Mouse (Mus musculus) brown adipose tissue, adult 24 weeks (tissue): ENCODE results near the gene R3hdm1. TPM values are rescaled to one million over a fixed set of nuclear protein-coding genes. Genes with fewer than 3 reads are reported as not detected.
A peak's percentile ranks its signal among the peaks of the same experiment; 100 is the strongest.
"Not testable (repeated sequence)": the region's sequence is repeated elsewhere in the genome, so short reads cannot be mapped to it uniquely, and the experiment has no call there.

Source experiments
- H3K27ac ChIP-seq: fragments of 200-500 bp; replicated peaks from 2 replicates; pipeline ENCODE4 v1.5.1; 2012; ENCODE audit warnings: low read depth, mild to moderate bottlenecking, low read length
- H3K4me1 ChIP-seq: fragments of 200-500 bp; 2 replicates; pipeline ENCODE4 v1.6.1; 2012; ENCODE audit warnings: low read length, mixed read lengths; ENCODE audit not compliant: control insufficient read depth, insufficient read depth, insufficient read length
- H3K4me3 ChIP-seq: fragments of 200-500 bp; 2 replicates; pipeline ENCODE4 v1.5.1; 2012; ENCODE audit warnings: low read depth, mild to moderate bottlenecking, low read length, moderate library complexity; ENCODE audit not compliant: insufficient read depth
- polyA plus RNA-seq: library from polyadenylated mRNA; stranded (reverse); fragments of >200 nt; gene quantifications from 2 replicates; pipeline ENCODE4 v1.2.4, GENCODE M21; 2012; ENCODE audit not compliant: missing spikeins, insufficient read depth, insufficient read length

R3hdm1 gene
- polyA plus RNA-seq, 1 experiment = 27.3 TPM

- H3K4me1 ChIP-seq = peaks cover 2% of the 10 kb centered on the region; the same call in 1 of the 2 replicates
- H3K27ac ChIP-seq = no peak overlapping the region
- H3K4me3 ChIP-seq = no peak overlapping the region
Observed at GRCm38 (mm10) chr1:128081873-128082272, 21.2 kb upstream of the R3hdm1 start.

- Histone ChIP-seq H3K27ac (no peak overlapping the region; the same call in 1 of the 2 replicates), H3K4me3 (no peak overlapping the region), H3K4me1 (peaks cover 2% of the 10 kb centered on the region; the same call in 1 of the 2 replicates)
Observed at GRCm38 (mm10) chr1:128082800-128083199, 20.3 kb upstream of the R3hdm1 start.

- H3K4me1 ChIP-seq = no peaks in the 10 kb centered on the region
- H3K4me3 ChIP-seq = no peak overlapping the region
- H3K27ac ChIP-seq = no peak overlapping the region
Observed at GRCm38 (mm10) chr1:128094686-128095085, 8.4 kb upstream of the R3hdm1 start.

GRCm38 (mm10) chr1:128098309-128098708 is 4.8 kb upstream of the R3hdm1 start:
- no peak overlapping the region for H3K27ac ChIP-seq
- no peak overlapping the region for H3K4me3 ChIP-seq

GRCm38 (mm10) chr1:128102251-128102640 is 855 bp upstream of the R3hdm1 start:
- Histone ChIP-seq H3K4me1 (no peaks in the 10 kb centered on the region; the same call in 1 of the 2 replicates), H3K27ac (peak overlapping the region; percentile 95), H3K4me3 (peak overlapping the region; percentile 81)

More at GRCm38 (mm10) chr1:128098309-128098708, 4.8 kb upstream of the R3hdm1 start:
- H3K4me1 ChIP-seq = no peaks in the 10 kb centered on the region

- Histone ChIP-seq H3K4me3 (peak overlapping the region; percentile 82), H3K27ac (peak overlapping the region; percentile 37), H3K4me1 (no peaks in the 10 kb centered on the region; the same call in 1 of the 2 replicates)
Observed at GRCm38 (mm10) chr1:128103520-128104088, 503 bp downstream of the R3hdm1 start.

- H3K4me3 ChIP-seq = no peak overlapping the region
- H3K27ac ChIP-seq = no peak overlapping the region
- H3K4me1 ChIP-seq = no peaks in the 10 kb centered on the region
Observed at GRCm38 (mm10) chr1:128120913-128121627, 18.0 kb downstream of the R3hdm1 start.

- H3K27ac ChIP-seq, H3K4me3 ChIP-seq, H3K4me1 ChIP-seq: not testable (repeated sequence)
Observed at GRCm38 (mm10) chr1:128136222-128136621, 33.1 kb downstream of the R3hdm1 start.

- H3K4me3 ChIP-seq = no peak overlapping the region
- no peaks in the 10 kb centered on the region for H3K4me1 ChIP-seq
Observed at GRCm38 (mm10) chr1:128141039-128141438, 37.9 kb downstream of the R3hdm1 start.

GRCm38 (mm10) chr1:128141737-128142136 is 38.6 kb downstream of the R3hdm1 start:
- H3K4me1 ChIP-seq = no peaks in the 10 kb centered on the region
- H3K27ac ChIP-seq = no peak overlapping the region
- no peak overlapping the region for H3K4me3 ChIP-seq

More at GRCm38 (mm10) chr1:128141039-128141438, 37.9 kb downstream of the R3hdm1 start:
- no peak overlapping the region for H3K27ac ChIP-seq

- Histone ChIP-seq H3K4me1 (no peaks in the 10 kb centered on the region), H3K4me3 (no peak overlapping the region), H3K27ac (no peak overlapping the region)
Observed at GRCm38 (mm10) chr1:128166956-128167355, 63.9 kb downstream of the R3hdm1 start.

GRCm38 (mm10) chr1:128170104-128170503 is 67.0 kb downstream of the R3hdm1 start:
- Histone ChIP-seq H3K4me1 (no peaks in the 10 kb centered on the region), H3K27ac (no peak overlapping the region), H3K4me3 (no peak overlapping the region)

GRCm38 (mm10) chr1:128191426-128191825 is 88.3 kb downstream of the R3hdm1 start:
- Histone ChIP-seq H3K4me3 (no peak overlapping the region), H3K27ac (no peak overlapping the region), H3K4me1 (no peaks in the 10 kb centered on the region)

GRCm38 (mm10) chr1:128192369-128192768 is 89.3 kb downstream of the R3hdm1 start:
- Histone ChIP-seq H3K4me3 (no peak overlapping the region), H3K4me1 (no peaks in the 10 kb centered on the region), H3K27ac (no peak overlapping the region)

GRCm38 (mm10) chr1:128194011-128194410 is 90.9 kb downstream of the R3hdm1 start:
- Histone ChIP-seq H3K4me1 (no peaks in the 10 kb centered on the region), H3K4me3 (no peak overlapping the region)

GRCm38 (mm10) chr1:128197353-128197752 is 94.3 kb downstream of the R3hdm1 start:
- Histone ChIP-seq H3K27ac (no peak overlapping the region), H3K4me3 (no peak overlapping the region), H3K4me1 (no peaks in the 10 kb centered on the region)

More at GRCm38 (mm10) chr1:128194011-128194410, 90.9 kb downstream of the R3hdm1 start:
- H3K27ac ChIP-seq = no peak overlapping the region
